Mouse (Mus musculus) ES-E14 (cell line): ENCODE measurements around the gene Txnl4b. TPM values are rescaled to one million over a fixed set of nuclear protein-coding genes. Genes with fewer than 3 reads are reported as not detected.

Experiments
- DNase-seq: peaks from one replicate; pipeline ENCODE4 v3.0.0-alpha.2; 2013; ENCODE audit warnings: low read depth, low spot score
- H3K27ac ChIP-seq: 2 replicates; pipeline ENCODE4 v1.5.1; 2012; ENCODE audit warnings: low read depth, mild to moderate bottlenecking, low read length, moderate library complexity, mixed read lengths; ENCODE audit not compliant: poor library complexity, insufficient read depth, severe bottlenecking
- H3K36me3 ChIP-seq: 2 replicates; pipeline ENCODE4 v1.6.1; 2012; ENCODE audit warnings: mild to moderate bottlenecking, low read length, moderate library complexity, mixed read lengths; ENCODE audit not compliant: control insufficient read depth, poor library complexity, insufficient read depth, severe bottlenecking
- H3K4me1 ChIP-seq, 2 experiments: fragments of 150-350 bp in 1 of 2; sonication (generic) in 1 of 2; 2 replicates each; pipeline ENCODE4 v1.6.1; 2012; ENCODE audit warnings: low read length in 2 of 2, mild to moderate bottlenecking in 1 of 2, mixed read lengths in 1 of 2; ENCODE audit not compliant: control insufficient read depth in 2 of 2, insufficient read depth in 2 of 2, poor library complexity in 1 of 2
- H3K4me3 ChIP-seq, 2 experiments: fragments of 150-350 bp in 1 of 2; sonication (generic) in 1 of 2; 2 replicates each; pipeline ENCODE4 v1.5.1; 2012; ENCODE audit warnings: low read length in 2 of 2, low read depth in 1 of 2, mild to moderate bottlenecking in 1 of 2, mixed read lengths in 1 of 2; ENCODE audit not compliant: insufficient read depth in 1 of 2, poor library complexity in 1 of 2, severe bottlenecking in 1 of 2
- H3K9ac ChIP-seq: 2 replicates; pipeline ENCODE4 v1.6.1; 2012; ENCODE audit warnings: low read depth, mild to moderate bottlenecking, low read length, mixed read lengths; ENCODE audit not compliant: poor library complexity, insufficient read depth, severe bottlenecking
- H3K9me3 ChIP-seq: fragments of 150-350 bp; sonication (generic); 2 replicates; pipeline ENCODE4 v1.6.1; 2012; ENCODE audit warnings: low read depth, mild to moderate bottlenecking, low read length; ENCODE audit not compliant: control insufficient read depth, insufficient read depth
- CHD2 ChIP-seq: IDR thresholded peaks from 2 replicates; pipeline ENCODE4 v1.6.1; 2014; ENCODE audit warnings: mild to moderate bottlenecking, low read depth, low read length, inconsistent platforms
- HCFC1 ChIP-seq: IDR thresholded peaks from 2 replicates; pipeline ENCODE4 v1.6.1; 2012; ENCODE audit warnings: low read length, inconsistent platforms, borderline replicate concordance; ENCODE audit not compliant: insufficient read depth
- MAFK ChIP-seq: IDR thresholded peaks from 2 replicates; pipeline ENCODE4 v1.6.1; 2014; ENCODE audit warnings: mild to moderate bottlenecking, low read depth, low read length, inconsistent platforms; ENCODE audit not compliant: insufficient read depth
- ZC3H11A ChIP-seq: IDR thresholded peaks from 2 replicates; pipeline ENCODE4 v1.6.1; 2012; ENCODE audit warnings: low read depth, mild to moderate bottlenecking, inconsistent platforms, low read length, borderline replicate concordance
- ZNF384 ChIP-seq: IDR thresholded peaks from 2 replicates; pipeline ENCODE4 v1.6.1; 2012; ENCODE audit warnings: low read depth, low read length, inconsistent platforms
- in situ Hi-C, 2 experiments: fragments of 600-800 bp; cut with MboI; formaldehyde crosslinking; loops; one replicate each; pipeline ENCODE4 v1.15.1; 2025; ENCODE audit warnings: low sequenced_read_pairs in 2 of 2, inconsistent platforms in 1 of 2; ENCODE audit not compliant: unreplicated experiment in 2 of 2
- total RNA-seq: library from RNA; depleted of rRNA; stranded (reverse); fragments of 300-350 nt; gene quantifications from 2 replicates; pipeline ENCODE4 v1.2.3, GENCODE M21; 2012

Gene Txnl4b
- total RNA-seq, 1 experiment = 7.8 TPM

DNA sequence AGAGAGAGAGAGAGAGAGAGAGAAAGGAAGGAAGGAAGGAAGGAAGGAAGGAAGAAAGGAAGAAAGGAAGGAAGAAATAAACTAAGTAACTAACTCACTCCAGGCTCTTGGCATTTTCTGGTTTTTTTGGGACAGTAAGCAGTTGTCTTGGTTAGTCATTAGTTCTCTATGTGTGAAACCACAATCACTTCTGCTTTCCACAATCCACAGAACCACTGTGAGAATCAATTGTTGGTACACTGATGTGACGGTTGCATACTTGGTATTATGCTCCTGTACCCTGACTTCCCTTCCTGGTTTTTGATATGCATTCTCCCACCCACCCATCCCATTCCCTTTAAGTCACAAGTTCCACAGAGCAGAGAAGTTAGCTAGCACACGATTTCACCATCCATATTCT, 1.8 kb upstream of the Txnl4b start:
- Histone ChIP-seq H3K4me1 (peaks cover 1 to 2% of the 10 kb centered on the region in 2 experiments; a peak in 2 of 4 replicates), H3K27ac (no peak overlapping the region), H3K36me3 (peaks cover 34% of the 10 kb centered on the region), H3K4me3 (no peak overlapping the region), H3K9ac (no peak overlapping the region), H3K9me3 (no peaks in the 10 kb centered on the region)
- no peak for TF ChIP-seq ZC3H11A
- TF ChIP-seq HCFC1 = no peak
- no peak for TF ChIP-seq MAFK
- no peak for TF ChIP-seq ZNF384
- no peak for TF ChIP-seq CHD2
- in situ Hi-C loops = no loop called here
- no peak for DNase-seq

DNA sequence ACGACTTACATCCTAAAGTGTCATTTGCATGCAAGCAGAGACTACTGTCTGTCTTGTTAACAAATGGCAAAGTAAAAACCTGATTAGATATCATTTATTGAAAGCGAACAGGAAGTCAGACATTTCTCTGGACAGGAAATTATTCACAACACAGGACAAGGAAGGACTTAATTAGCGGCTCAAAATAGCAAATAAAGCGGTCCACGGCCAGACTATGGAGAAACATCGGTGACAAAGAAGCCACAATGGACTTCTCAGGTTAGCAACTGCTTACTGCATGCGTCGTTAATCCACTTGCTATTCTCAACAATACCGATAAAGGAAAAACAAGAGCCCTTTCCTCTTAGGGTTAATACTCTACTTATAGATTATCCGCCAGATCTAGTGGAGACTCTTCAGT, 926 bp upstream of the Txnl4b start:
- TF ChIP-seq ZNF384 (no peak), CHD2 (no peak), MAFK (no peak), HCFC1 (no peak), ZC3H11A (no peak)
- Histone ChIP-seq H3K4me1 (peaks cover 1 to 2% of the 10 kb centered on the region in 2 experiments; a peak in 2 of 4 replicates), H3K9me3 (no peaks in the 10 kb centered on the region), H3K27ac (no peak overlapping the region), H3K4me3 (peak overlapping the region; percentile 90 to 96), H3K36me3 (peaks cover 25% of the 10 kb centered on the region), H3K9ac (peak overlapping the region; percentile 99)
- DNase-seq = no peak
- in situ Hi-C loops = no loop called here

DNA sequence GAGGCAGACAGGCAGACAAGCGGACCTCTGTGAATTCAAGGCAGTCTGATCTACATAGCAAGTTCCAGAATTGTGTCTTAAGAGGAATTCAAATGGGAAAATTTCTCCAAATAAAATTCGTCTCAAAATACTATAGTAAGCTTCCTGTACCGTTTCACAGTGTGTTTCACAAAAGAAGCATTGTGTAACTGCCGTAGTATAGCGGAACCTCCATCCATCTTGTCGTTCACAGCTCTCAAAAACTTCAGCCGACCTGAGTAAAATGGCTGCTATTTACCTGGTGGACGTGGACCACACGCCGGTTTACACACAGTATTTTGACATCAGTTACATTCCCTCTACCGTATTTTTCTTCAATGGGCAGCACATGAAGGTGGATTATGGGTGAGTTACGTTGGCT, 5.4 kb downstream of the Txnl4b start:
- in situ Hi-C loops = no loop called here
- DNase-seq = no peak
- Histone ChIP-seq H3K4me3 (no peak overlapping the region), H3K9me3 (no peaks in the 10 kb centered on the region), H3K9ac (no peak overlapping the region), H3K4me1 (peaks cover 1 to 4% of the 10 kb centered on the region in 2 experiments; a peak in 2 of 4 replicates), H3K27ac (no peak overlapping the region), H3K36me3 (no peaks in the 10 kb centered on the region; the same call in 1 of the 2 replicates)
- TF ChIP-seq HCFC1 (no peak), ZNF384 (no peak), MAFK (no peak), ZC3H11A (no peak), CHD2 (no peak)

DNA sequence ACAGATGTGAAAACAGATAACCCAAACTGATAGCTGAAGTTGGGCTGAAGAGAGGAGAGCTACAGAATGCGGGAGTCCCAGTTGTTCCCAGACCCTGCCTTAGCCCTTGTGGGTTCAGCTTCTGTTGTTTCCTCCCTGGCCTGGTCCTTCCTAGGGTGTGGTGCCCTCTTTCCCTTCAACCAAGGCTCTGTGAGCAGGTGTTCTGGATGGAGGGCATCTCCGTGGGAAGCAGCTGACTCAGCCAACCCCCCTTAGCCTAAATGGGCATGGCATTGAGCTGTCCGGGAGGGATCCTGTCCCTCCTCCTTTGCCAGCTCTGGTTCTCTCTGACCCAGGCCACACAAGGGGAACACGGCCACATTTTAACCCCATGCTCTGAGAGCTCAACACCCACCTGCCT, 10.6 kb downstream of the Txnl4b start:
- TF ChIP-seq ZC3H11A (no peak), CHD2 (no peak), HCFC1 (no peak), MAFK (no peak), ZNF384 (no peak)
- DNase-seq = no peak
- in situ Hi-C loops = no loop called here
- no peak overlapping the region for H3K4me3 ChIP-seq
- no peaks in the 10 kb centered on the region for H3K9me3 ChIP-seq
- H3K27ac ChIP-seq = no peak overlapping the region
- H3K9ac ChIP-seq = no peak overlapping the region
- no peaks in the 10 kb centered on the region for H3K36me3 ChIP-seq
- H3K4me1 ChIP-seq = peaks cover 0 to 2% of the 10 kb centered on the region in 2 experiments; a peak in 1 of 4 replicates

DNA sequence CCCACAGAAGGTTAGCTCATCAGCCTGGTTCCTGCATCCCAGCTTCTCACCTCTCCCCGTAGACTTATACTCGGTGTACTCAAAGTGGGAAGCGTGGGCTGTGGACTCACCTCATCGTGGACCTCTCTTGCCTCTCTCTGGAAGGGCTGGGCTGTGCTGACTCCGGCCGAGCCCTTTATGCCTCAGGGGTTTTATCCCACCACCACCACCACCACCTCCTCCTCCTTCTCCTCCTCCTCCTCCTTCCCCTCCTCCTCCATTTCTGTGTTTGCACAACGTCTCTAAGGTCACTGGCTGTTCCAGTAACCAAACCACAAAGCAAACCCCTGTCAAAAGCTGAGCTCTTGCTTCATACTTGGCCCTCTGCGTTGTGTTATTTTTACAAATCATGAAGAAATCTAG, 13.2 kb downstream of the Txnl4b start, which contains the start of gene Hp:
TSS of gene Hp (minus strand) at position 273 of the 402 bp plus-strand sequence.
- Histone ChIP-seq H3K4me1 (peaks cover 0 to 2% of the 10 kb centered on the region in 2 experiments; a peak in 1 of 4 replicates), H3K36me3 (no peaks in the 10 kb centered on the region), H3K4me3 (no peak within 1 kb of the TSS), H3K9ac (no peak within 1 kb of the TSS), H3K27ac (no peak within 1 kb of the TSS), H3K9me3 (no peaks in the 10 kb centered on the region)
- in situ Hi-C loops = no loop called here
- TF ChIP-seq CHD2 (no peak), MAFK (no peak), ZNF384 (no peak), ZC3H11A (no peak), HCFC1 (no peak)
- DNase-seq = no peak
